8 mouse cellular contexts compared by ENCODE assay signal in the genomic region with DNA sequence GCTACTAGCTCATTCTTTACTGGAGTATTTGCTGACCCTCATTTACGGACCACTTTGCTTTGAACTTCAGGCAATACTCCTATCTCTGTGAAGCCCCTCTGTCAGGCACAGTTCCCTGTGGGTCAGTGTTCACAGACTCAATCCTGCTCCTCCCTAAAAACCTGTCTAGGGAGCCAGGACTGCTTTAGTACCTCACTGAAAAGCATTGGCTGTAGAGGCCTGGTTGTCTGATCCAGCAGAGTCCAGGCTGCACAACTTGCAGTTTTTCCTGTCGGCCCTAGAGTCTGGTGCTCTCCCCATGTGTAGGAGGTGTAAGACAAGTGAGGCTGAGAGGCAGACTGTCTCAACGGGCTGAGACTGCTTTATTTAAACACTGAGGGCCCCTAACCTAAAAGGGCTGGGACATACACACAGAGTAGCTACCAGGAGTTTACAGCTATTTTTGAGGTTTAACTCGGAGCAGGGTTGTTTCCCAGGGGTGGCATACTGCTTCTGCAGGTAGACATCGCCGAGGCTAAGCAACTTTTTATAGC. TPM values are rescaled to one million over a fixed set of nuclear protein-coding genes. Genes with fewer than 3 reads are reported as not detected.
A peak's percentile ranks its signal among the peaks of the same experiment; 100 is the strongest.
DNase-seq lines count a peak whose midpoint lies in the region; ATAC-seq lines count a peak whose summit lies in the region.

No protein-coding gene starts in this region.

- ATAC-seq in embryonic facial prominence, embryonic 12.5 days (ENCODE audit: insufficient number of reproducible peaks, insufficient read depth, low FRiP score, low TSS enrichment): no peak
- ATAC-seq in hindbrain, embryonic 14.5 days (ENCODE audit: low FRiP score): no peak
- 0 out of 2 replicates have a peak, but pooled peaks have one; percentile 0 for ATAC-seq in midbrain, embryonic 16.5 days
- no peak for ATAC-seq in granulocyte monocyte progenitor cell, adult 5-6 weeks (replicated peaks; ENCODE audit: poor library complexity, severe bottlenecking)

- no peaks in the 10 kb centered on the region for H3K9me3 ChIP-seq in embryonic facial prominence, embryonic 12.5 days
- H3K9me3 ChIP-seq in hindbrain, embryonic 14.5 days (ENCODE audit: control insufficient read depth, low read length): no peaks in the 10 kb centered on the region
- no peaks in the 10 kb centered on the region for H3K9me3 ChIP-seq in midbrain, embryonic 16.5 days (replicated peaks; ENCODE audit: control insufficient read depth, low read length, poor library complexity, severe bottlenecking)

- peak; percentile 6 for DNase-seq in layer of hippocampus, adult 9-11 months
- no peak for DNase-seq in layer of hippocampus, adult 18-20 months (ENCODE audit: low spot score in 2 of 2)
- DNase-seq in hindbrain, embryonic 14.5 days (ENCODE audit: low spot score): no peak
- no peak for DNase-seq in lung, postnatal 14 days
- DNase-seq in layer of hippocampus, postnatal 14 days (ENCODE audit: low spot score in 2 of 2): no peak

- H3K27ac ChIP-seq in embryonic facial prominence, embryonic 12.5 days: no peak overlapping the region
- peak overlapping the region; percentile 88 for H3K27ac ChIP-seq in hindbrain, embryonic 14.5 days
- peak overlapping the region; percentile 88 for H3K27ac ChIP-seq in midbrain, embryonic 16.5 days (ENCODE audit: low read length)

- peak overlapping the region; percentile 95 for H3K4me3 ChIP-seq in embryonic facial prominence, embryonic 12.5 days
- H3K4me3 ChIP-seq in hindbrain, embryonic 14.5 days (replicated peaks; ENCODE audit: low read length): peak overlapping the region; percentile 80
- peak overlapping the region; percentile 80 for H3K4me3 ChIP-seq in midbrain, embryonic 16.5 days (ENCODE audit: low read depth, low read length)

- H3K4me1 ChIP-seq in embryonic facial prominence, embryonic 12.5 days: peaks cover 12% of the 10 kb centered on the region
- peaks cover 42% of the 10 kb centered on the region for H3K4me1 ChIP-seq in hindbrain, embryonic 14.5 days (replicated peaks; ENCODE audit: control insufficient read depth, insufficient read depth, low read length)
- H3K4me1 ChIP-seq in midbrain, embryonic 16.5 days (ENCODE audit: control insufficient read depth, insufficient read depth, low read length): peaks cover 41% of the 10 kb centered on the region

- H3K36me3 ChIP-seq in embryonic facial prominence, embryonic 12.5 days: no peaks in the 10 kb centered on the region
- H3K36me3 ChIP-seq in hindbrain, embryonic 14.5 days (replicated peaks; ENCODE audit: control insufficient read depth, insufficient read depth): peaks cover 15% of the 10 kb centered on the region
- H3K36me3 ChIP-seq in midbrain, embryonic 16.5 days (ENCODE audit: control insufficient read depth, insufficient read depth, low read length): peaks cover 5% of the 10 kb centered on the region

- peak overlapping the region; percentile 56 for H3K9ac ChIP-seq in embryonic facial prominence, embryonic 12.5 days
- peak overlapping the region; percentile 89 for H3K9ac ChIP-seq in hindbrain, embryonic 14.5 days
- H3K9ac ChIP-seq in midbrain, embryonic 16.5 days (ENCODE audit: low read depth, low read length): peak overlapping the region; percentile 72

- WGBS in embryonic facial prominence, embryonic 12.5 days: 68% methylated on average over 6 of the region's 6 CpGs
- 74% methylated on average over 6 of the region's 6 CpGs for WGBS in hindbrain, embryonic 14.5 days
- WGBS in midbrain, embryonic 16.5 days: 65% methylated on average over 6 of the region's 6 CpGs

- peak overlapping the region; percentile 81 for H3K4me2 ChIP-seq in embryonic facial prominence, embryonic 12.5 days (replicated peaks)
- H3K4me2 ChIP-seq in hindbrain, embryonic 14.5 days (replicated peaks): peak overlapping the region; percentile 85
- H3K4me2 ChIP-seq in midbrain, embryonic 16.5 days (ENCODE audit: low read length): peak overlapping the region; percentile 78

- peaks cover 27% of the 10 kb centered on the region for H3K27me3 ChIP-seq in embryonic facial prominence, embryonic 12.5 days
- no peaks in the 10 kb centered on the region for H3K27me3 ChIP-seq in hindbrain, embryonic 14.5 days (ENCODE audit: control insufficient read depth, insufficient read depth, low read length)
- no peaks in the 10 kb centered on the region for H3K27me3 ChIP-seq in midbrain, embryonic 16.5 days (ENCODE audit: control insufficient read depth, insufficient read depth, low read depth, low read length)

RNA-seq across cellular contexts. Expression of gene Samd10, which starts 1.3 kb away (rescaled TPM):
- total RNA-seq in layer of hippocampus, adult 18-20 months (2021): 10 to 100 TPM; 12.0 to 13.2 TPM
- polyA plus RNA-seq in embryonic facial prominence, embryonic 12.5 days (2016; fragmentation: Nextera tagmentation; extraction: Ambion mirVana): 16.4 and 17.9 TPM in 2 replicates
- 192 and 211 TPM in 2 replicates for polyA plus RNA-seq in hindbrain, embryonic 14.5 days (2014; fragmentation: Nextera tagmentation; extraction: Ambion mirVana)
- 213 and 216 TPM in 2 replicates for polyA plus RNA-seq in midbrain, embryonic 16.5 days (2015; fragmentation: Nextera tagmentation; extraction: Ambion mirVana)
- total RNA-seq in layer of hippocampus, postnatal 14 days (2021): 10 to 100 TPM; 14.6 to 19.5 TPM
- 6.2 and 13.1 TPM in 2 replicates for total RNA-seq in granulocyte monocyte progenitor cell, adult 5-6 weeks (2014; fragmentation: Nextera tagmentation)
- total RNA-seq in granulocyte monocyte progenitor cell, adult 5-6 weeks (2017): 3.2 and 4.5 TPM in 2 replicates

RNA-seq across cellular contexts. Expression of gene Zfp512b, which starts 7.7 kb away (rescaled TPM):
- total RNA-seq in layer of hippocampus, adult 18-20 months (2021): 10 to 100 TPM; 81.0 to 88.4 TPM
- polyA plus RNA-seq in embryonic facial prominence, embryonic 12.5 days (2016; fragmentation: Nextera tagmentation; extraction: Ambion mirVana): 95.3 and 101 TPM in 2 replicates
- 68.3 and 86.2 TPM in 2 replicates for polyA plus RNA-seq in hindbrain, embryonic 14.5 days (2014; fragmentation: Nextera tagmentation; extraction: Ambion mirVana)
- polyA plus RNA-seq in midbrain, embryonic 16.5 days (2015; fragmentation: Nextera tagmentation; extraction: Ambion mirVana): 70.0 and 78.0 TPM in 2 replicates
- total RNA-seq in layer of hippocampus, postnatal 14 days (2021): 100 to 1,000 TPM; 108 to 116 TPM
- total RNA-seq in granulocyte monocyte progenitor cell, adult 5-6 weeks (2014; fragmentation: Nextera tagmentation): 21.1 and 23.5 TPM in 2 replicates
- 11.6 and 15.6 TPM in 2 replicates for total RNA-seq in granulocyte monocyte progenitor cell, adult 5-6 weeks (2017)

RNA-seq across cellular contexts. Expression of gene Prpf6, which starts 8.6 kb away (rescaled TPM):
- 10 to 100 TPM; 60.9 to 61.6 TPM for total RNA-seq in layer of hippocampus, adult 18-20 months (2021)
- 74.4 and 74.8 TPM in 2 replicates for polyA plus RNA-seq in embryonic facial prominence, embryonic 12.5 days (2016; fragmentation: Nextera tagmentation; extraction: Ambion mirVana)
- 53.9 and 58.2 TPM in 2 replicates for polyA plus RNA-seq in hindbrain, embryonic 14.5 days (2014; fragmentation: Nextera tagmentation; extraction: Ambion mirVana)
- polyA plus RNA-seq in midbrain, embryonic 16.5 days (2015; fragmentation: Nextera tagmentation; extraction: Ambion mirVana): 59.7 and 64.6 TPM in 2 replicates
- 10 to 100 TPM; 51.2 to 55.5 TPM for total RNA-seq in layer of hippocampus, postnatal 14 days (2021)
- total RNA-seq in granulocyte monocyte progenitor cell, adult 5-6 weeks (2014; fragmentation: Nextera tagmentation): 30.8 and 35.2 TPM in 2 replicates
- total RNA-seq in granulocyte monocyte progenitor cell, adult 5-6 weeks (2017): 68.8 and 71.6 TPM in 2 replicates

RNA-seq across cellular contexts. Expression of gene Uckl1, which starts 15.6 kb away (rescaled TPM):
- 10 to 100 TPM; 54.2 to 63.3 TPM for total RNA-seq in layer of hippocampus, adult 18-20 months (2021)
- polyA plus RNA-seq in embryonic facial prominence, embryonic 12.5 days (2016; fragmentation: Nextera tagmentation; extraction: Ambion mirVana): 39.0 and 45.1 TPM in 2 replicates
- polyA plus RNA-seq in hindbrain, embryonic 14.5 days (2014; fragmentation: Nextera tagmentation; extraction: Ambion mirVana): 57.2 and 60.7 TPM in 2 replicates
- polyA plus RNA-seq in midbrain, embryonic 16.5 days (2015; fragmentation: Nextera tagmentation; extraction: Ambion mirVana): 71.2 and 76.0 TPM in 2 replicates
- total RNA-seq in layer of hippocampus, postnatal 14 days (2021): 10 to 100 TPM; 52.0 to 53.1 TPM
- total RNA-seq in granulocyte monocyte progenitor cell, adult 5-6 weeks (2014; fragmentation: Nextera tagmentation): 118 and 128 TPM in 2 replicates
- 41.5 and 54.1 TPM in 2 replicates for total RNA-seq in granulocyte monocyte progenitor cell, adult 5-6 weeks (2017)

RNA-seq across cellular contexts. Expression of gene Gm29797, which starts 56.5 kb away (rescaled TPM):
- total RNA-seq in layer of hippocampus, adult 18-20 months (2021): 1 to 10 TPM in 1 of 2 experiments, under 1 TPM in 1; 0.91 to 2.1 TPM
- polyA plus RNA-seq in embryonic facial prominence, embryonic 12.5 days (2016; fragmentation: Nextera tagmentation; extraction: Ambion mirVana): 0.32 TPM in 1 of 2 replicates, not detected in the other
- 0.27 TPM in 1 of 2 replicates, not detected in the other for polyA plus RNA-seq in hindbrain, embryonic 14.5 days (2014; fragmentation: Nextera tagmentation; extraction: Ambion mirVana)
- polyA plus RNA-seq in midbrain, embryonic 16.5 days (2015; fragmentation: Nextera tagmentation; extraction: Ambion mirVana): 0.25 and 0.39 TPM in 2 replicates
- total RNA-seq in layer of hippocampus, postnatal 14 days (2021): not detected
- total RNA-seq in granulocyte monocyte progenitor cell, adult 5-6 weeks (2014; fragmentation: Nextera tagmentation): not detected in 2 replicates
- total RNA-seq in granulocyte monocyte progenitor cell, adult 5-6 weeks (2017): not detected in 2 replicates
